Mouse (Mus musculus) olfactory bulb, adult 2 months (tissue): ENCODE data around the gene Hoxd3.

Source experiments
- CTCF ChIP-seq: fragments of 200-500 bp; IDR thresholded peaks from 2 replicates; pipeline ENCODE4 v1.5.1; 2012; ENCODE audit warnings: low read depth, mild to moderate bottlenecking, low read length, moderate library complexity; ENCODE audit not compliant: insufficient read depth
- POLR2A ChIP-seq: fragments of 200-500 bp; IDR thresholded peaks from 2 replicates; pipeline ENCODE4 v1.6.1; 2012; ENCODE audit warnings: mild to moderate bottlenecking, low read depth, low read length, moderate library complexity; ENCODE audit not compliant: insufficient read depth

GRCm38 (mm10) chr2:74693432-74693827 lies 18.3 kb upstream of the Hoxd3 start:
- TF ChIP-seq CTCF (no peak), POLR2A (no peak)
